Mouse (Mus musculus): ENCODE measurements around the gene Tas1r3.

DNA sequence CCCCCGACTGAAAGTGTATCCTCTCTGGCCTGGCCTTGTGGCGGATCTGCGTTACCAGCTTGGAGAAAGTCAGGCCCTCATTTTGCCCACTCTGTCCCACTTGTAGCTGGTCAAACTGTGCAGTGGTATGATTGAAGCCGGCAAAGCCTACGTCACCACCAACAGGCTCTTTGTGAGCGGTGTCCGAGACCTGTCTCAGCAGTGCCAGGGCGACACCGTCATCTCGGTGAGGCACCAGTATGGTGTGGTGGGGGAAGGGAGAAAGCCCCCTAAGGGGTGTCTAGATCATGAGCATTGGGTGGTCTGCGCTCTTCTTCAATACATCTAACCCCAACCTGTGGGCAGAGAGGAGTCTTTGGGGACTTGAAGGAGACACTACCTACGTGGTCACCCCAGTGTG, 33.3 kb upstream of the Tas1r3 start:
- TF ChIP-seq CTCF (IDR thresholded peaks at IDR 0.05; ENCODE audit: extremely low read depth, insufficient read length, insufficient replicate concordance, low read depth, low read length) (no peak), POLR2A (IDR thresholded peaks at IDR 0.05; ENCODE audit: low read depth, low read length) (no peak)
